Mouse (Mus musculus) sigmoid colon, adult 10 weeks (tissue): ENCODE data around the gene Ampd1. TPM values are rescaled to one million over a fixed set of nuclear protein-coding genes. Genes with fewer than 3 reads are reported as not detected.

ENCODE experiments used
- polyA plus RNA-seq: library from polyadenylated mRNA; stranded (reverse); fragments of 350-450 nt; fragmentation: Illumina TruSeq; extraction: RNeasy Lipid Tissue Mini Kit (QIAGEN cat#74804); gene quantifications from one replicate; pipeline ENCODE4 v1.2.3, GENCODE M21; 2014; ENCODE audit warnings: low read depth, low replicate concordance

Ampd1 gene
- polyA plus RNA-seq, result not detected

DNA sequence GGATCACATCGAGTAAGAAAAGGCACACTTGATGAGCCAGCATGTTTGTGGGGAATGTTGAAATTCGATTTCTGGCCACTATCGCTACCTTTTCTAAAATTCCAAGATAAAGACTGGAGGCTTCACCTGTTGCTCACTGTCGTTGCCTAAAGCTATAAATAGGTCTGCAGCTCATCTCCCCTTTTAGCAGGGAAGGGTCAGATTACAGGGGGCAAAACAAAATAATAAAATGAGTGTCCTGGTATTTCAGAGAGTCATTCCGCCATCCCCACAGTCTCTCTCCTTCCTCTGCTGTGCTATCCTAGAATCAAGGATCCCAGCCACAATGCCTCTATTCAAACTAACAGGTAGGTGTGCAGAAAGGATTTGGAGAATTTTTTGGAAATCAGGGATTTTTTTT, at the start of gene Ampd1:
Ampd1 (plus strand) TSS at position 244 of the 400 bp plus-strand sequence.

DNA sequence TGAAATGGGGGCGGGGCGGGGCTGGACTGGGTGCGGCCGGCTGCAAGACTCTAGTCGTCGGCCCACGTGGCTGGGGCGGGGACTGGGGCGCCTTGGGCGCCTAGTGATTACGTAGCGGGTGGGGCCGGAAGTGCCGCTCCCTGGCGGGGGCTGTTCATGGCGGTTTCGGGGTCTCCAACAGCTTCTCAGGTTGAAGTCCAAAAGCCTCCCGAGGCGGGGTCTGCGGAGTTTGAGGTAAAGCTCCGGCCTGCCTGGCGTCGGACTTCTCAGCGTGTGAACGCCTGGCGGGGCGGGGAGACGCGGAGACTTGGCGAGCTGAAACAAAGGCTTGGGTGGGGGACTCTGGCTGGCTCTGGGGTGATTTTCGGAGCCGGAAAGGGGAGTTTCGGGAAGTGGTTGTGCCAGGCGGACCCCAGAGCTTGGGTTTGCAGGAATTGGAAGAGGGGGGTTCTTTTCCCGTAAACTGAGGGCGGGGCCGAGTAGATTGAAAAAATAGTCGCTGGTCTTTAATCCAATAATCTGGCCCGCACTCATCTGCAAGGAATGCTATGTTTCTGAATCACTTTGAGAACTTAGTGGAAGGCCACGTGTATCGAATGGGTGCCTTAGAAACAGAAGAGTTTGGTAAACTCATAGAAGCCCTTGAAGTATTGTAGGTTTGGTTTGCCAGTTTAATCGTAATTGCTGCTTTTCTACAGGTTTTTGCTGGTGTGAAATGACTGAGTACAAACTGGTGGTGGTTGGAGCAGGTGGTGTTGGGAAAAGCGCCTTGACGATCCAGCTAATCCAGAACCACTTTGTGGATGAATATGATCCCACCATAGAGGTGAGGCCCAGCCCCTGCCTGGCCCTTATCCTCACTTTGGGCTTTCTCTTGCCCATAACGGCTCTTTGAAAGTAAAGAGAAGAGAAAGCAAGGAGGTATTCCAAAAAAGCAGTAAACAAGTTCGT, 15.3 kb upstream of the Ampd1 start, which contains the start of gene Nras:
Nras (plus strand) TSS at position 79 of the 951 bp plus-strand sequence.

DNA sequence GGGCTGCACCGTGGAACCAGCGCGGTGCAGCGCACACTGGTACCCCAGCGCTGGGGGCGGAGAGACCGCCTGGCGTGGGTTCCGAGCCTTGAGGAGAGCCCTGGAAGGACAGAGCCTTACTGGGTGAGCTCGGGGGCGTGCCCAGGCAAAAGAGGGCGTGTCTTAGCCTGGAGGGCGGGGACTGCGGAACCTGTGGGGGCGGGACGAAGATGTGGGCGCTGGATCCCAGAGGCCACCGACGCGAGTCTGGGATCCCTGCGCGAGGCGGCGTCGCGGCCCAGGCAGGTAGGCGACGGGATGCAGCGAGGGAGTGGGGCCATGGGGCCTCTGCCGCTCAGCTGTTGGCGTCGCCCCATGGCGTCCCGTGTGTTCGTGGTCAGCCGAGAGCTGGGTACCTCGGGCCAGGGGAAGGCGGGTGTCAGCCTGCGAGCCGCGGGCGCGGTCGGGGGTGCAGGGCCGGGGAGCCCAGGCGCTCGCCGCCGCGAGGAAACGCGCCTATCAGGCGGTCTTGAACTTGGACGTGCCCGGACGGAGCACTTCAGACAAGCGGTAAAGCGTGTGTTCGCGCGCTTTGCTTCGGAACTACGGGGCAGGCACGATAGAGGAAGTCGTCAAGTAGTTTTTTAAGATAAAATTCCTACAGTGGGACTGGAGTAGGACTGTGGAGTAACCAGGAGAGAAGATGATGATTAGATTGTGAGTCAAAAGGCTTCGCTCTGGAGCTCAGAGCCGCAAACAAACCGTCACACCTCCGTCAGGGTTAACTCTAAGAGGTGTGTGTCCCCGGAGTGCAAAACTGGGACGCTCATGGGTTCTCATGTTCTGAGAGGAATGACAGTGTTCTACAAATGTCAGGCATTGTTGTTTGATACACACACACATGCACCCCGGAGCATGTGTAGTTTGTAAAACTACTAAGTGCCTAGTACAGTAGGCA, 28.9 kb downstream of the Ampd1 start, which contains the start of gene Dennd2c:
Dennd2c (plus strand) TSS at position 151 of the 937 bp plus-strand sequence.

Other genes starting within 250 kb of the Ampd1 start
- 2.9 TPM for gene Sycp1, start 137.9 kb upstream of the Ampd1 start, polyA plus RNA-seq
- 1.0 TPM for gene Nr1h5, start 109.9 kb upstream of the Ampd1 start, polyA plus RNA-seq
- 164 TPM for gene Sike1, start 78.3 kb upstream of the Ampd1 start, polyA plus RNA-seq
- 692 TPM for gene Csde1, start 53.6 kb upstream of the Ampd1 start, polyA plus RNA-seq
- 63.0 TPM for gene Nras, start 15.7 kb upstream of the Ampd1 start, polyA plus RNA-seq
- 3.6 TPM for gene Dennd2c, start 28.6 kb downstream of the Ampd1 start, polyA plus RNA-seq
- gene Bcas2, start 97.6 kb downstream of the Ampd1 start, polyA plus RNA-seq, result 119 TPM
- 87.1 TPM for gene Trim33, start 205.3 kb downstream of the Ampd1 start, polyA plus RNA-seq